Mouse (Mus musculus): ENCODE results near the gene Gm26992. TPM values are rescaled to one million over a fixed set of nuclear protein-coding genes. Genes with fewer than 3 reads are reported as not detected.
"Not testable (repeated sequence)": the region's sequence is repeated elsewhere in the genome, so short reads cannot be mapped to it uniquely, and the experiment has no call there.

Gm26992 gene
- polyA plus RNA-seq, 1 experiment from 2014 or later: not detected

GRCm38 (mm10) chrX:103432293-103432692 is 10.5 kb downstream of the Gm26992 start:
- WGBS: 68% methylated on average over 7 of the region's 7 CpGs
- Histone ChIP-seq H3K4me2 (ENCODE audit: low read length) (no peak overlapping the region), H3K36me3 (ENCODE audit: control insufficient read depth, insufficient read depth, low read length) (no peaks in the 10 kb centered on the region), H3K27ac (replicated peaks in 1 of 2; ENCODE audit: control insufficient read depth in 1 of 2, insufficient read depth in 1 of 2, low read depth in 2 of 2, low read length in 2 of 2) (no peak overlapping the region), H3K27me3 (ENCODE audit: control insufficient read depth, insufficient read depth, low read length) (peaks cover 23% of the 10 kb centered on the region), H3K9ac (ENCODE audit: low read length) (no peak overlapping the region), H3K9me3 (ENCODE audit: control insufficient read depth, low read length) (no peaks in the 10 kb centered on the region), H3K4me3 (ENCODE audit: control insufficient read depth in 1 of 2, insufficient read depth in 1 of 2, low read depth in 1 of 2, low read length in 2 of 2) (no peak overlapping the region), H3K4me1 (ENCODE audit: control insufficient read depth in 2 of 2, insufficient read depth in 2 of 2, low read length in 2 of 2) (no peaks in the 10 kb centered on the region)
- no peak for ATAC-seq (ENCODE audit: insufficient number of reproducible peaks, insufficient read depth, low FRiP score, low read depth)

- Histone ChIP-seq H3K36me3 (ENCODE audit: control insufficient read depth, insufficient read depth, low read length) (no peaks in the 10 kb centered on the region), H3K27me3 (ENCODE audit: control insufficient read depth, insufficient read depth, low read length) (peaks cover 53% of the 10 kb centered on the region), H3K4me2 (ENCODE audit: low read length) (no peak overlapping the region), H3K9me3 (ENCODE audit: control insufficient read depth, low read length) (no peaks in the 10 kb centered on the region), H3K9ac (ENCODE audit: low read length) (no peak overlapping the region), H3K27ac (replicated peaks in 1 of 2; ENCODE audit: control insufficient read depth in 1 of 2, insufficient read depth in 1 of 2, low read depth in 2 of 2, low read length in 2 of 2) (no peak overlapping the region), H3K4me1 (ENCODE audit: control insufficient read depth in 2 of 2, insufficient read depth in 2 of 2, low read length in 2 of 2) (no peaks in the 10 kb centered on the region), H3K4me3 (ENCODE audit: control insufficient read depth in 1 of 2, insufficient read depth in 1 of 2, low read depth in 1 of 2, low read length in 2 of 2) (no peak overlapping the region)
- no peak for ATAC-seq (ENCODE audit: insufficient number of reproducible peaks, insufficient read depth, low FRiP score, low read depth)
- 11% methylated on average over 9 of the region's 9 CpGs for WGBS
Measured at GRCm38 (mm10) chrX:103438023-103438422, 16.2 kb downstream of the Gm26992 start.

- H3K4me2 ChIP-seq (ENCODE audit: low read length): no peak overlapping the region
- no peaks in the 10 kb centered on the region for H3K9me3 ChIP-seq (ENCODE audit: control insufficient read depth, low read length)
- H3K27ac ChIP-seq (replicated peaks in 1 of 2; ENCODE audit: control insufficient read depth in 1 of 2, insufficient read depth in 1 of 2, low read depth in 2 of 2, low read length in 2 of 2): no peak overlapping the region
- WGBS: 12% methylated on average over 1 of the region's 1 CpGs
- H3K27me3 ChIP-seq (ENCODE audit: control insufficient read depth, insufficient read depth, low read length): peaks cover 46% of the 10 kb centered on the region
- H3K9ac ChIP-seq (ENCODE audit: low read length): no peak overlapping the region
- no peaks in the 10 kb centered on the region for H3K4me1 ChIP-seq (ENCODE audit: control insufficient read depth in 2 of 2, insufficient read depth in 2 of 2, low read length in 2 of 2)
- H3K4me3 ChIP-seq (ENCODE audit: control insufficient read depth in 1 of 2, insufficient read depth in 1 of 2, low read depth in 1 of 2, low read length in 2 of 2): no peak overlapping the region
- no peak for ATAC-seq (ENCODE audit: insufficient number of reproducible peaks, insufficient read depth, low FRiP score, low read depth)
- no peaks in the 10 kb centered on the region for H3K36me3 ChIP-seq (ENCODE audit: control insufficient read depth, insufficient read depth, low read length)
Measured at GRCm38 (mm10) chrX:103440803-103441202, 19.0 kb downstream of the Gm26992 start.

- H3K27ac ChIP-seq (replicated peaks in 1 of 2; ENCODE audit: control insufficient read depth in 1 of 2, insufficient read depth in 1 of 2, low read depth in 2 of 2, low read length in 2 of 2): no peak overlapping the region
- no peaks in the 10 kb centered on the region for H3K4me1 ChIP-seq (ENCODE audit: control insufficient read depth in 2 of 2, insufficient read depth in 2 of 2, low read length in 2 of 2)
- no peak overlapping the region for H3K4me2 ChIP-seq (ENCODE audit: low read length)
- ATAC-seq (ENCODE audit: insufficient number of reproducible peaks, insufficient read depth, low FRiP score, low read depth): no peak
- H3K36me3 ChIP-seq (ENCODE audit: control insufficient read depth, insufficient read depth, low read length): no peaks in the 10 kb centered on the region
- peaks cover 50% of the 10 kb centered on the region for H3K27me3 ChIP-seq (ENCODE audit: control insufficient read depth, insufficient read depth, low read length)
- 36% methylated on average over 7 of the region's 7 CpGs for WGBS
- no peaks in the 10 kb centered on the region for H3K9me3 ChIP-seq (ENCODE audit: control insufficient read depth, low read length)
- H3K9ac ChIP-seq (ENCODE audit: low read length): no peak overlapping the region
- no peak overlapping the region for H3K4me3 ChIP-seq (ENCODE audit: control insufficient read depth in 1 of 2, insufficient read depth in 1 of 2, low read depth in 1 of 2, low read length in 2 of 2)
Measured at GRCm38 (mm10) chrX:103443755-103444154, 21.9 kb downstream of the Gm26992 start.

- no peak overlapping the region for H3K27ac ChIP-seq (replicated peaks in 1 of 2; ENCODE audit: control insufficient read depth in 1 of 2, insufficient read depth in 1 of 2, low read depth in 2 of 2, low read length in 2 of 2)
- peak overlapping the region; percentile 33 to 37 for H3K4me3 ChIP-seq (ENCODE audit: control insufficient read depth in 1 of 2, insufficient read depth in 1 of 2, low read depth in 1 of 2, low read length in 2 of 2)
- H3K27me3 ChIP-seq (ENCODE audit: control insufficient read depth, insufficient read depth, low read length): peaks cover 33% of the 10 kb centered on the region
- H3K36me3 ChIP-seq (ENCODE audit: control insufficient read depth, insufficient read depth, low read length): no peaks in the 10 kb centered on the region
- peak overlapping the region; percentile 70 for H3K4me2 ChIP-seq (ENCODE audit: low read length)
- H3K9ac ChIP-seq (ENCODE audit: low read length): peak overlapping the region; percentile 34; the same call in 1 of the 2 replicates
- H3K9me3 ChIP-seq (ENCODE audit: control insufficient read depth, low read length): no peaks in the 10 kb centered on the region
- H3K4me1 ChIP-seq (ENCODE audit: control insufficient read depth in 2 of 2, insufficient read depth in 2 of 2, low read length in 2 of 2): no peaks in the 10 kb centered on the region
- 7% methylated on average over 34 of the region's 34 CpGs for WGBS
- ATAC-seq (ENCODE audit: insufficient number of reproducible peaks, insufficient read depth, low FRiP score, low read depth): no peak
Measured at GRCm38 (mm10) chrX:103447539-103448169, 25.8 kb downstream of the Gm26992 start.

- not testable (repeated sequence) for H3K27ac ChIP-seq (replicated peaks in 1 of 2; ENCODE audit: control insufficient read depth in 1 of 2, insufficient read depth in 1 of 2, low read depth in 2 of 2, low read length in 2 of 2); H3K4me1 ChIP-seq (ENCODE audit: control insufficient read depth in 2 of 2, insufficient read depth in 2 of 2, low read length in 2 of 2); H3K36me3 ChIP-seq (ENCODE audit: control insufficient read depth, insufficient read depth, low read length); H3K9ac ChIP-seq (ENCODE audit: low read length); H3K9me3 ChIP-seq (ENCODE audit: control insufficient read depth, low read length); ATAC-seq (ENCODE audit: insufficient number of reproducible peaks, insufficient read depth, low FRiP score, low read depth)
- peak overlapping the region; percentile 70 for H3K4me2 ChIP-seq (ENCODE audit: low read length)
- peak overlapping the region in 1 of 2 experiments; percentile 37; a peak in 3 of 4 replicates for H3K4me3 ChIP-seq (ENCODE audit: control insufficient read depth in 1 of 2, insufficient read depth in 1 of 2, low read depth in 1 of 2, low read length in 2 of 2)
- WGBS: 34% methylated on average over 10 of the region's 13 CpGs
- peaks cover 33% of the 10 kb centered on the region for H3K27me3 ChIP-seq (ENCODE audit: control insufficient read depth, insufficient read depth, low read length)
Measured at GRCm38 (mm10) chrX:103448429-103448828, 26.6 kb downstream of the Gm26992 start.

- WGBS: 59% methylated on average over 17 of the region's 27 CpGs
- H3K4me2 ChIP-seq (ENCODE audit: low read length): not testable (repeated sequence)
Measured at GRCm38 (mm10) chrX:103448943-103449722, 27.3 kb downstream of the Gm26992 start.

More at GRCm38 (mm10) chrX:103448943-103449722, 27.3 kb downstream of the Gm26992 start:
- not testable (repeated sequence) for H3K36me3 ChIP-seq (ENCODE audit: control insufficient read depth, insufficient read depth, low read length); ATAC-seq (ENCODE audit: insufficient number of reproducible peaks, insufficient read depth, low FRiP score, low read depth); H3K9ac ChIP-seq (ENCODE audit: low read length); H3K4me1 ChIP-seq (ENCODE audit: control insufficient read depth in 2 of 2, insufficient read depth in 2 of 2, low read length in 2 of 2); H3K4me3 ChIP-seq (ENCODE audit: control insufficient read depth in 1 of 2, insufficient read depth in 1 of 2, low read depth in 1 of 2, low read length in 2 of 2); H3K9me3 ChIP-seq (ENCODE audit: control insufficient read depth, low read length); H3K27ac ChIP-seq (replicated peaks in 1 of 2; ENCODE audit: control insufficient read depth in 1 of 2, insufficient read depth in 1 of 2, low read depth in 2 of 2, low read length in 2 of 2)
- H3K27me3 ChIP-seq (ENCODE audit: control insufficient read depth, insufficient read depth, low read length): peaks cover 33% of the 10 kb centered on the region

Measured in heart, embryonic 14.5 days (tissue).